Mouse (Mus musculus): ENCODE measurements around the gene Pdpn. TPM values are rescaled to one million over a fixed set of nuclear protein-coding genes. Genes with fewer than 3 reads are reported as not detected.

Pdpn gene
- polyA plus RNA-seq (2017; shearing (Covaris generic)) = not detected

DNA sequence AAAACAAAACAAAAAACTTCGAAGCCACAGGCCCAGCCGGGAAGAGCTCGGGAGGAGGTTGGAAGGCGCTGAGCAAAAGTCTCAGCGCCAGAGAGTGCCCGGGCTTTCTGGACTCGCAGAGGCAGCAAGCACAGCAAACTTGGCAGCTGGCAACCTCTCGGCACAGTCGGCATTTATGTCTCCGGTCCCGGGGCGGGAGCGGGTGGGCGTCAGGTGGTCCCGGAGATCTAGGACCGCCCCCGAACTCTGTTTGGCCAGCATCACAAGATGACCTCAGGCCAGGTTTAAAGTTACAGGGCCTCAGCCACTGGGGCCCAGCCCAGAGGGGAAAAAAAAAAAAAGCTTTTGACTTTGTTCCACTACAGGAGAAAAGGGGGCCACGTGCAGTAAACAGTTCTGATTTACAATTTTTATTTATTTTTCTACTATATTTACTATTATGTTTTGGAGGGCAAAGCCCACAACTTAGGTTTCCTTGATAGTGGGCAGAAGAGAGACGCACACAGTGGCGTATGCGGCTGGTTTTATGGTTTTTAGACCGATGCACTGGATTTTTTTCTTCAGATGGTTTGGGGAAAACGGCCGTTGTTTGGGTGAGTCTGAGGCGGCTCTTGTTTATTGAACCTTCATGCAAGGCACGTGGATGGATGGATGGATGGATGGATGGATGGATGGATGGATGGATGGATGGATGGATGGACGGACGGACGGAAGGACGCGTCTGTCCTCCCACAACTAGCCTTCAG lies at the start of gene Pdpn:
Pdpn (minus strand) TSS at position 240 of the 746 bp plus-strand sequence.

Other genes starting within 250 kb of the Pdpn start
- 34.5 TPM for gene Prdm2, start 86.6 kb downstream of the Pdpn start, polyA plus RNA-seq (2017; shearing (Covaris generic))
- gene Lrrc38, start 50.2 kb upstream of the Pdpn start, polyA plus RNA-seq (2017; shearing (Covaris generic)) = not detected
- not detected for gene Pramel1, start 94.9 kb upstream of the Pdpn start, polyA plus RNA-seq (2017; shearing (Covaris generic))
- gene Pramef8, start 112.9 kb upstream of the Pdpn start, polyA plus RNA-seq (2017; shearing (Covaris generic)) = 39.9 TPM
- not detected for gene Oog4, start 150.8 kb upstream of the Pdpn start, polyA plus RNA-seq (2017; shearing (Covaris generic))
- not detected for gene Gm13043, start 211.8 kb upstream of the Pdpn start, polyA plus RNA-seq (2017; shearing (Covaris generic))
- not detected for gene Gm13040, start 236.4 kb upstream of the Pdpn start, polyA plus RNA-seq (2017; shearing (Covaris generic))

Measured in effector memory CD4-positive, alpha-beta T cell, adult 5 months (primary cell).